Mouse (Mus musculus): ENCODE measurements around the gene Galnt13. TPM values are rescaled to one million over a fixed set of nuclear protein-coding genes. Genes with fewer than 3 reads are reported as not detected.

Gene Galnt13
- polyA plus RNA-seq (2014; fragmentation: Nextera tagmentation; extraction: Ambion mirVana): not detected in 2 replicates

DNA sequence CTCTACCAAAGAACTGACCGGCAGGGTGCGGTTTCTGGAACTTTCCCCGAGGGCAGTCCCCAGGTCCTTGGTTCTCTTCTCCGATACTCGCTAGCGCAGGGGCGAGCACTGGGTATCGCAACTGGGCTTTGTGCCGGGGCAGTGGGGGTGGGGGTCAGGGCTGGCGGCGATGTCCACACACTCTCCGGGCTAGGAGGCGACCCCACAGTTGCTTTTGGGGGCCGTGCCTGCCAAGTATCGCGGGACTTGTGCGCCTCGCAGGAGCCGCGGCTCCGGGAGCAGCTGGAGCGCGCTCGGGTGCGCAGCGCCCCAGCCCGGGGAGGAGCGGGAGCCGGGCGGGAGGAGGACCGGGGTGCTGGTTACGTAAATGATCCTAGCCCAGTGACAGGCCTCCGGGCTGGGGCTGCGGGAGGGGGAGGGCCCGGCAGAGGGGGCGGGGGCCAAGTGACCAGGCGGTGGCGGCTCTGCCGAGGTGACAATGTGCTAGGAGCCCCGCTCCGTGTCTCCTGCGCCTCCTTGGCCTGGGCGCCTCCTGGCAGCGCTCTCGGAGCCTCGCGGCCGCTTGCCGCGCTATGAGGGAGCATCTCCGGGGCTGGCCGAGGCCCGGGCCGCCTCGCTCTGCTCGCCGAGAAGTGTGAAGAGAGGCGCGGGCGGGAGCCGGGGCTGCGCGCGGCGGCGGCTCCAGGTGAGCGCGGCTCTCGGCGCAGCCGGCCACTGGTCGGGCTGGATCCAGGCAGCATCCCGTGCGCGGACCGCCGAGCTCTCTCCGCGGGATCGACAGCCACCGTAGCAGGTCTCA lies at the start of gene Galnt13:
Gene Galnt13 (plus strand): TSS at position 381 of the 799 bp plus-strand sequence.
- no peak; the same call in none of the 2 replicates for ATAC-seq (ENCODE audit: insufficient number of reproducible peaks, insufficient read depth, low FRiP score, low read depth)
- Histone ChIP-seq H3K4me3 (ENCODE audit: control insufficient read depth in 1 of 2, insufficient read depth in 1 of 2, low read depth in 1 of 2, low read length in 2 of 2) (peak within 1 kb of the TSS; percentile 32 to 38), H3K27ac (replicated peaks in 1 of 2; ENCODE audit: control insufficient read depth in 1 of 2, insufficient read depth in 1 of 2, low read depth in 2 of 2, low read length in 2 of 2) (no peak within 1 kb of the TSS), H3K4me1 (ENCODE audit: control insufficient read depth in 2 of 2, insufficient read depth in 2 of 2, low read length in 2 of 2) (no peaks in the 10 kb centered on the region; a peak in 2 of 4 replicates), H3K4me2 (ENCODE audit: low read length) (peak within 1 kb of the TSS; percentile 76), H3K36me3 (ENCODE audit: control insufficient read depth, insufficient read depth, low read length) (no peaks in the 10 kb centered on the region), H3K27me3 (ENCODE audit: control insufficient read depth, insufficient read depth, low read length) (peaks cover 54% of the 10 kb centered on the region), H3K9me3 (ENCODE audit: control insufficient read depth, low read length) (no peaks in the 10 kb centered on the region), H3K9ac (ENCODE audit: low read length) (no peak within 1 kb of the TSS)
- WGBS: under 1% methylated on average over 72 of the region's 81 CpGs

DNA sequence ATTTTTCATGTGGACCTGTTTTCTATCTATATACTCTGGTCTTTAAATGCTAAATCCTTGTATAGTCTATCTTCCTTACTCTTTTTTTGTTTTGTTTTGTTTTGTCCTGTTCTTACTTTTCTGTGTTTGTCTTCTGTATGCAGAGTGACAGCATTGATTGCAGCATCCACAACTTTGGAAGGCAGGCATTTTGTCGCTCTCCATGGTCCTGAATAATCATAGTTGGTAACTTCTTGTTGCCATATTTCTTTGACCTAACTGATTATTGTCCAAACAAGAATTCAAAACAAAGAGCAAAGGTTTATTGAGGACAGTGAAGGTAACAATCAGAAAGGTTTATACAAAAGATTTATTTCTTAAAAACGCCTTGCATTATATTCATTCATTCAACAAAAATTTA lies 5.1 kb upstream of the Galnt13 start:
- 28% methylated on average over 2 of the region's 2 CpGs for WGBS
- no peak overlapping the region for H3K4me2 ChIP-seq (ENCODE audit: low read length)
- H3K4me1 ChIP-seq (ENCODE audit: control insufficient read depth in 2 of 2, insufficient read depth in 2 of 2, low read length in 2 of 2): no peaks in the 10 kb centered on the region; a peak in 1 of 4 replicates
- H3K4me3 ChIP-seq (ENCODE audit: control insufficient read depth in 1 of 2, insufficient read depth in 1 of 2, low read depth in 1 of 2, low read length in 2 of 2): no peak overlapping the region
- no peak overlapping the region for H3K27ac ChIP-seq (replicated peaks in 1 of 2; ENCODE audit: control insufficient read depth in 1 of 2, insufficient read depth in 1 of 2, low read depth in 2 of 2, low read length in 2 of 2)
- peaks cover 19% of the 10 kb centered on the region for H3K27me3 ChIP-seq (ENCODE audit: control insufficient read depth, insufficient read depth, low read length)
- no peaks in the 10 kb centered on the region for H3K36me3 ChIP-seq (ENCODE audit: control insufficient read depth, insufficient read depth, low read length)
- H3K9me3 ChIP-seq (ENCODE audit: control insufficient read depth, low read length): no peaks in the 10 kb centered on the region
- ATAC-seq (ENCODE audit: insufficient number of reproducible peaks, insufficient read depth, low FRiP score, low read depth): no peak
- H3K9ac ChIP-seq (ENCODE audit: low read length): no peak overlapping the region

DNA sequence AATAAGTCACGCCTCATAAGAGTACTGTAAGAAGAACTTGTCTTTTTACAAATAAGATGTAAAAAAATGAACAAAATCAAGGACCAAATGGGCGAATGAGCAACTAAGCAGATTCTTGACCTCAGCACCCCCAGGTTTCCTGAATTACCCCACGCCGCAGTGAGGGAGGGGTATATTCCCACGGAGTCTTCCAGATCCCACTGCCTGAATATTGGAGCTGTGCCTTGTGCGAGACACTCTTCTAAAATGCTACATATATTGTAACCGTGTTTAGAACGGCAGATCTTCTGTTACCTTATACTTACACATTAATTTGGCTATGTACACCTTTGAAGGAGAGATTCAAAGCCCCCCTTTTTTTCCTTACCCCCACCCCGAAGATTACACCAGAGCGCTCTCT lies 737 bp upstream of the Galnt13 start:
- no peak for ATAC-seq (ENCODE audit: insufficient number of reproducible peaks, insufficient read depth, low FRiP score, low read depth)
- Histone ChIP-seq H3K27me3 (ENCODE audit: control insufficient read depth, insufficient read depth, low read length) (peaks cover 54% of the 10 kb centered on the region), H3K4me2 (ENCODE audit: low read length) (no peak overlapping the region), H3K27ac (replicated peaks in 1 of 2; ENCODE audit: control insufficient read depth in 1 of 2, insufficient read depth in 1 of 2, low read depth in 2 of 2, low read length in 2 of 2) (no peak overlapping the region), H3K9me3 (ENCODE audit: control insufficient read depth, low read length) (no peaks in the 10 kb centered on the region), H3K4me3 (ENCODE audit: control insufficient read depth in 1 of 2, insufficient read depth in 1 of 2, low read depth in 1 of 2, low read length in 2 of 2) (no peak overlapping the region), H3K36me3 (ENCODE audit: control insufficient read depth, insufficient read depth, low read length) (no peaks in the 10 kb centered on the region), H3K9ac (ENCODE audit: low read length) (no peak overlapping the region), H3K4me1 (ENCODE audit: control insufficient read depth in 2 of 2, insufficient read depth in 2 of 2, low read length in 2 of 2) (no peaks in the 10 kb centered on the region; a peak in 2 of 4 replicates)
- 51% methylated on average over 10 of the region's 10 CpGs for whole genome bisulfite sequencing

DNA sequence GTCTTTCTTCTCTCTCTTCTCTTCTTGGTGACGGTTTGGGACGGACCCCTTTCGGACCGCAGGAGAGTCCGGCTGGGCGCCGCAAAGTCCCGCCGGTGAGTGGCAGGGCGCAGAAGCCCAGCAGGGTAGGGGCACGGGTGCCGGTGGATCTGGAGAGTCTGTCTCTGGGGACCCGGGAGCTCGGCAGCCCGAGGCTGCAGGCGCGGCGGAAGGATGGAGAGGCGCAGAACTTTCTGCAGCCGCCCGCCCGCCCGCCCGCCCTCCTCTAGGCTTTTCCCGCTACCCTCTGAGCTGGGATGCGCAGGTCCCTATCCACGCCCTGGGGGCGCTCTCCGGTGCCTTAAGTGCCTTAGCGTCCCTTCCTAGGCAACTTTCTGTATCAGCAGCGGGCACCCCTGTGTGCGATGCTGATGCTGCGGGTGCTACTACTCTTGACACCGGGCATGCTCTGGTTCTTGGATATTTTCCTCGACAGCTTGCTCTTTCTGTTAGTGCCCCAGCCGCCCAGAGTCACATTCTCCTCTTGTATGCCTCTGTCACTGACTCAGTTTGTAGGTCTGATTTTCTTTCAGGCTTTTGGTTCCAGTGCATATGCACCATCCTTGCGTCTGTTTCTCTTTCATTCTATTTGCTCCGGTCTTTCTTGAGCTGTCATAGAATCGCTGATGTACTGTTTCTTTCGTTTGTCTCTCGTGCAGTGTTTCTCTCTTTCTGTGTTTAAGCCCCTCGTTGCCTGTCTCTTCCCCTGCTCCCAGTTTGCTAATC lies 801 bp downstream of the Galnt13 start:
- H3K36me3 ChIP-seq (ENCODE audit: control insufficient read depth, insufficient read depth, low read length): no peaks in the 10 kb centered on the region
- ATAC-seq (ENCODE audit: insufficient number of reproducible peaks, insufficient read depth, low FRiP score, low read depth): no peak; the same call in 1 of the 2 replicates
- no peaks in the 10 kb centered on the region for H3K9me3 ChIP-seq (ENCODE audit: control insufficient read depth, low read length)
- H3K27ac ChIP-seq (replicated peaks in 1 of 2; ENCODE audit: control insufficient read depth in 1 of 2, insufficient read depth in 1 of 2, low read depth in 2 of 2, low read length in 2 of 2): no peak overlapping the region
- H3K4me1 ChIP-seq (ENCODE audit: control insufficient read depth in 2 of 2, insufficient read depth in 2 of 2, low read length in 2 of 2): no peaks in the 10 kb centered on the region; a peak in 2 of 4 replicates
- no peak overlapping the region for H3K9ac ChIP-seq (ENCODE audit: low read length)
- peak overlapping the region; percentile 28 to 38 for H3K4me3 ChIP-seq (ENCODE audit: control insufficient read depth in 1 of 2, insufficient read depth in 1 of 2, low read depth in 1 of 2, low read length in 2 of 2)
- H3K4me2 ChIP-seq (ENCODE audit: low read length): peak overlapping the region; percentile 76
- WGBS: 3% methylated on average over 40 of the region's 42 CpGs
- peaks cover 54% of the 10 kb centered on the region for H3K27me3 ChIP-seq (ENCODE audit: control insufficient read depth, insufficient read depth, low read length)

DNA sequence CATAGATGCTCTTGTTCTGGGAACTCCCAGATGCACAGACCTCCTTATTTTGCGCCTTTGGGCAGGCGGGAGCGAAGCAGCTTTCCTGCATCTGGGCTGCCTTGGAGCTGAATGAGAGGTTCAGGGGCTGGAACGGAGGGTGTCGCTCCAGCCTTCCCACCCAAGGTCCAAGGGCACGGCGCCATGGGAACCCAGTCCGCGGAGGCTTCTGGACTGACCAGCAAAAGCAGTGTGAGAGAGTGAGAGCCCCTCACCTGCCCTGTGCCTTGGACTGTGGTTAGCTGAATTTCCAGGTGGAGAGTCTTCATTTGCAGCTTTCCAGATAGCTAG lies 1.3 kb downstream of the Galnt13 start:
- 5% methylated on average over 9 of the region's 9 CpGs for WGBS
- H3K27ac ChIP-seq (replicated peaks in 1 of 2; ENCODE audit: control insufficient read depth in 1 of 2, insufficient read depth in 1 of 2, low read depth in 2 of 2, low read length in 2 of 2): no peak overlapping the region
- no peaks in the 10 kb centered on the region for H3K36me3 ChIP-seq (ENCODE audit: control insufficient read depth, insufficient read depth, low read length)
- no peaks in the 10 kb centered on the region for H3K9me3 ChIP-seq (ENCODE audit: control insufficient read depth, low read length)
- H3K27me3 ChIP-seq (ENCODE audit: control insufficient read depth, insufficient read depth, low read length): peaks cover 54% of the 10 kb centered on the region
- no peaks in the 10 kb centered on the region; a peak in 2 of 4 replicates for H3K4me1 ChIP-seq (ENCODE audit: control insufficient read depth in 2 of 2, insufficient read depth in 2 of 2, low read length in 2 of 2)
- no peak for ATAC-seq (ENCODE audit: insufficient number of reproducible peaks, insufficient read depth, low FRiP score, low read depth)
- H3K4me3 ChIP-seq (ENCODE audit: control insufficient read depth in 1 of 2, insufficient read depth in 1 of 2, low read depth in 1 of 2, low read length in 2 of 2): 0 out of 4 replicates have a peak overlapping the region, but pooled peaks of 1 of the 2 experiments have one; percentile 38
- H3K9ac ChIP-seq (ENCODE audit: low read length): no peak overlapping the region
- H3K4me2 ChIP-seq (ENCODE audit: low read length): 0 out of 2 replicates have a peak overlapping the region, but pooled peaks have one; percentile 76

DNA sequence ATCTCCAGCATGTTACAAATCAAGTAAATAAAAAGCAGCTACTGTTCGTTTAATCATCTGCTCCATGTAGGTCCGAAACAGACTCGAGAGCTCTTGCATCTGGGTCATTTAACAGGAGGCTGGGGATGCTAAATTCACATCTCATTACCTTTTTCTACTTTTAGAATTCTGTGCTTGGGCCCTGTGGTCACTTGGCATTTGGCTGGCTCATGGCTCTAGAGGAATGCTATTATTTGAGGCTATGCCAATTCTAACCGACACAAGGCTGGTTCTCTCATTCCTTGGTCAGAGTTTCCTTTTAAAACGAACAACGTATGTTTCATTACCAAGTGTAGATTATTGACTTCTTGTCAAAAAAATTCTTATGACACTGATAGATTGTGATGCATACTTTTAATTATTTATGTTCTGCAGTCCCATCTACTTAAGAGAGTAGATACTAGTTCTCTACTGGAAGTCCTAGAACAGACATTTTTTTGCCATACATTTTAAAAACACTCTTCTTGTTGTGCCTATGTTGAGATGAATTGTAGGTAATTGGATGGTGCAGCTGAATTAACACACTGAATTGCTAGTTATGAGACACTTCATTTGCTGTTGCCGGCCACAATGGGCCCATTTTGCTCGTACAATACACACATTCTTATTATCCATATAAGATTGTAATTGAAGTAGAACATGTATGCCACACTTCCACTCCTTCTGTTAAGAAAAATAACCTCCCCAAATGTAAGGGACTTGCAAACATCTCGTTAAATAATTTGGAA lies 6.8 kb downstream of the Galnt13 start:
- Histone ChIP-seq H3K27me3 (ENCODE audit: control insufficient read depth, insufficient read depth, low read length) (peaks cover 17% of the 10 kb centered on the region), H3K4me1 (ENCODE audit: control insufficient read depth in 2 of 2, insufficient read depth in 2 of 2, low read length in 2 of 2) (no peaks in the 10 kb centered on the region), H3K4me2 (ENCODE audit: low read length) (no peak overlapping the region), H3K4me3 (ENCODE audit: control insufficient read depth in 1 of 2, insufficient read depth in 1 of 2, low read depth in 1 of 2, low read length in 2 of 2) (no peak overlapping the region), H3K9ac (ENCODE audit: low read length) (no peak overlapping the region), H3K9me3 (ENCODE audit: control insufficient read depth, low read length) (no peaks in the 10 kb centered on the region), H3K36me3 (ENCODE audit: control insufficient read depth, insufficient read depth, low read length) (no peaks in the 10 kb centered on the region), H3K27ac (replicated peaks in 1 of 2; ENCODE audit: control insufficient read depth in 1 of 2, insufficient read depth in 1 of 2, low read depth in 2 of 2, low read length in 2 of 2) (no peak overlapping the region)
- 73% methylated on average over 9 of the region's 9 CpGs for WGBS
- no peak for ATAC-seq (ENCODE audit: insufficient number of reproducible peaks, insufficient read depth, low FRiP score, low read depth)

DNA sequence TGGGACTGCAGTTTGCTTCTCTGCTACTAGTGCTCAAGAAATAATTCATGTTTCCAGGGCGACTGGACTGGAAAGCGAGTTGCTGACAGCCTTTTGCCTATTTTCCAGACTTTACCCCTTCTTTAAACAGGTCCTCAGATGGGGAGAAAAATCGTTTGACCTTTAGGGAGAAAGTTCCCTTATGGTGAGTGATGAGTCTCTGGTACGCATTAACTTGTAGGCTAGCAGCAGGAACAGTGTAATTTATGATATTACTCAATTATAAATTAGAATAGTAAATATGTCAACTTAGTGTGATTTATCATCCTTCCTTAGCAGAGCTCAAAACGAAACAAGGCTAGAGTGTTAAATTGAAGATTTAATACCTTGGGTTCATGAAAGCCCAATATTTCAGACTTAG lies 47.3 kb downstream of the Galnt13 start:
- Histone ChIP-seq H3K4me1 (ENCODE audit: control insufficient read depth in 2 of 2, insufficient read depth in 2 of 2, low read length in 2 of 2) (no peaks in the 10 kb centered on the region), H3K4me3 (ENCODE audit: control insufficient read depth in 1 of 2, insufficient read depth in 1 of 2, low read depth in 1 of 2, low read length in 2 of 2) (no peak overlapping the region), H3K36me3 (ENCODE audit: control insufficient read depth, insufficient read depth, low read length) (no peaks in the 10 kb centered on the region), H3K4me2 (ENCODE audit: low read length) (no peak overlapping the region), H3K9me3 (ENCODE audit: control insufficient read depth, low read length) (no peaks in the 10 kb centered on the region), H3K9ac (ENCODE audit: low read length) (no peak overlapping the region), H3K27me3 (ENCODE audit: control insufficient read depth, insufficient read depth, low read length) (no peaks in the 10 kb centered on the region), H3K27ac (replicated peaks in 1 of 2; ENCODE audit: control insufficient read depth in 1 of 2, insufficient read depth in 1 of 2, low read depth in 2 of 2, low read length in 2 of 2) (no peak overlapping the region)
- ATAC-seq (ENCODE audit: insufficient number of reproducible peaks, insufficient read depth, low FRiP score, low read depth): no peak
- WGBS: 59% methylated on average over 5 of the region's 5 CpGs

All from heart, embryonic 14.5 days (tissue).